Mouse (Mus musculus) neural tube, embryonic 12.5 days (tissue): ENCODE measurements around the gene Tbc1d22a. TPM values are rescaled to one million over a fixed set of nuclear protein-coding genes. Genes with fewer than 3 reads are reported as not detected.
A peak's percentile ranks its signal among the peaks of the same experiment; 100 is the strongest.

Experiments used
- ATAC-seq: fragments of 200-750 bp; cut with Nextera tagmentation; 2 replicates; pipeline ENCODE4 v1.8.0; 2017; ENCODE audit warnings: low read depth, mild to moderate bottlenecking, moderate TSS enrichment, moderate library complexity; ENCODE audit not compliant: low FRiP score
- H3K27ac ChIP-seq: fragments of 300-500 bp; sonication (generic); 2 replicates; pipeline ENCODE4 v1.5.1; 2016
- H3K27me3 ChIP-seq: fragments of 300-500 bp; sonication (generic); replicated peaks from 2 replicates; pipeline ENCODE4 v1.6.1; 2016; ENCODE audit warnings: mild to moderate bottlenecking
- H3K36me3 ChIP-seq: fragments of 300-500 bp; sonication (generic); 2 replicates; pipeline ENCODE4 v1.6.1; 2016; ENCODE audit warnings: mild to moderate bottlenecking
- H3K4me1 ChIP-seq: fragments of 300-500 bp; sonication (generic); 2 replicates; pipeline ENCODE4 v1.6.1; 2016
- H3K4me2 ChIP-seq: fragments of 300-500 bp; sonication (generic); replicated peaks from 2 replicates; pipeline ENCODE4 v1.6.1; 2016; ENCODE audit warnings: mild to moderate bottlenecking
- H3K4me3 ChIP-seq: fragments of 300-500 bp; sonication (generic); 2 replicates; pipeline ENCODE4 v1.5.1; 2016
- H3K9ac ChIP-seq: fragments of 300-500 bp; sonication (generic); 2 replicates; pipeline ENCODE4 v1.6.1; 2016; ENCODE audit warnings: mild to moderate bottlenecking
- H3K9me3 ChIP-seq: fragments of 300-500 bp; sonication (generic); 2 replicates; pipeline ENCODE4 v1.6.1; 2016; ENCODE audit warnings: mild to moderate bottlenecking
- WGBS: fragments of 180-500 bp; shearing (Covaris S2); methylation state at CpG from one replicate; pipeline ENCODE4 v1.1.7; 2016; 5-methylcytosine and 5-hydroxymethylcytosine counted together
- polyA plus RNA-seq: library from polyadenylated mRNA; unstranded; fragments of >200 nt; fragmentation: Nextera tagmentation; extraction: Ambion mirVana; gene quantifications from 2 replicates; pipeline ENCODE4 v1.2.1, GENCODE M21; 2016

Tbc1d22a gene
- polyA plus RNA-seq, 1 experiment from 2014 or later: 13.6 TPM

DNA sequence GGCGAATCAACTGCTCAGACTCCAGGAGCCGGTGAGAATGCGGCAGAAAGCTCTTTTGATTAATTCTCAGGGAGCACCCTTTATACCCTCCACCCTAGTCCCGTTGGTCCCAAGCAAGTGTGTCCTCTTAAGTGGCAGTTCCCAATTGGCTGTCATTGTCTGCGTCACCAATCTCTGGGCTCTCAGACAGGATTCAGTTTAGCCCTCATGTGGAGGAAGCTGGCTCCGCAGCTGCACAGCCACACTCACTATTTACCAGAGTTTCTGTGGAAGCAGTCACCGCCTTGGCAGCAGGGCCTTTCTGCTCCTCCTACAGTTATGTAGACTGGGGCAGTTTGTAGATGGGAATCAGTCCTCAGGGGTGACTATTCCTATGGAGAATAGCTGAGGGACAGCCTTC lies 256.9 kb downstream of the Tbc1d22a start:
- 71% methylated on average over 7 of the region's 7 CpGs for WGBS
- H3K36me3 ChIP-seq: no peaks in the 10 kb centered on the region
- H3K27ac ChIP-seq: no peak overlapping the region

DNA sequence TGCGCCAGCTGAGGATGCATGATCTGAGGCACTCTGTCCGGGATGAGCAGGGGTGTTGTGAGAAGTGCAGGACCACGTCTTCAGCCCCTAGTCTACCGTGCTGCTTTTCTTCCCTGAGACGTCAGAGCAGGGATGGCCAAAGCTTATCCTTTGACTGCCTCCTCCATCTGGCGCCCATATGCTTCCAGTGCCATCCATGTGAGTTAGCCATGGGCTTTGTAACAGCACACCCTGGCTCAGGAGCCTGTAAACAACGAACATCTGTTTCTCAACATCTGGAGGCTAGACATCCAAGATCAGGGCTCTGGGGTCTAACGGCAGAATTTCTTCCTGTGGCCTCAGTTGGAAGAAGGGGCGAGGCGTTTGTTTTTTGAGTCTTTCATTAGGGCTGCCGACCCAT lies 259.2 kb downstream of the Tbc1d22a start:
- Histone ChIP-seq H3K36me3 (no peaks in the 10 kb centered on the region), H3K27ac (no peak overlapping the region), H3K4me1 (peaks cover 26% of the 10 kb centered on the region), H3K4me2 (no peak overlapping the region), H3K9me3 (peaks cover 14% of the 10 kb centered on the region; the same call in 1 of the 2 replicates), H3K4me3 (no peak overlapping the region), H3K9ac (no peak overlapping the region), H3K27me3 (0 out of 2 replicates have a peak, but pooled peaks cover 3% of the 10 kb centered on the region)
- ATAC-seq: no peak
- WGBS: 72% methylated on average over 11 of the region's 11 CpGs

More for the DNA sequence above, 256.9 kb downstream of the Tbc1d22a start:
- no peak overlapping the region for H3K4me3 ChIP-seq
- 0 out of 2 replicates have a peak, but pooled peaks cover 3% of the 10 kb centered on the region for H3K27me3 ChIP-seq
- H3K4me2 ChIP-seq: no peak overlapping the region
- ATAC-seq: no peak
- H3K9me3 ChIP-seq: peaks cover 14% of the 10 kb centered on the region; the same call in 1 of the 2 replicates
- 0 out of 2 replicates have a peak, but pooled peaks cover 3% of the 10 kb centered on the region for H3K4me1 ChIP-seq
- H3K9ac ChIP-seq: no peak overlapping the region

DNA sequence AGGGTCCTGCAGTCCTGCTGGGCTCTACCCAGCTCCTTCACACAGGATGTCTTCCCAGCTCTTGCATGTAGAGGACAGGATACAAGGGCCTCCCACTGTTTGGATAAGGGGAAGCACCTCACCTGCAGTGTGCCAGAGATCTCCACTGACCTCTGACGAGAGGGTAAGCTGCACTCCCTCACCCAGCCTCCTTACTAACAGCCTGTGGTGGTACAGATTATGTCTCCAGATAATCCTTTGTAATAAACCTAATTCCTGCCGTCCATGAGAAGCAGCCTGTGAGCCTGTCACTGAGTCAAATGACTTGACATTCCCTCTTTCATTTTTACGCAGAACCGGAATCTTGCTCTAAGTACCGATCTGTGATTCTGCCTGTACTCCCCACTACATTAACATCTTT lies 260.7 kb downstream of the Tbc1d22a start:
- H3K4me3 ChIP-seq: no peak overlapping the region
- peaks cover under 1% of the 10 kb centered on the region; the same call in 1 of the 2 replicates for H3K9me3 ChIP-seq
- 77% methylated on average over 5 of the region's 5 CpGs for WGBS
- no peaks in the 10 kb centered on the region for H3K36me3 ChIP-seq
- H3K9ac ChIP-seq: no peak overlapping the region
- no peak overlapping the region for H3K4me2 ChIP-seq
- H3K27ac ChIP-seq: no peak overlapping the region
- H3K27me3 ChIP-seq: 0 out of 2 replicates have a peak, but pooled peaks cover 3% of the 10 kb centered on the region
- no peak for ATAC-seq
- peaks cover 36% of the 10 kb centered on the region for H3K4me1 ChIP-seq

DNA sequence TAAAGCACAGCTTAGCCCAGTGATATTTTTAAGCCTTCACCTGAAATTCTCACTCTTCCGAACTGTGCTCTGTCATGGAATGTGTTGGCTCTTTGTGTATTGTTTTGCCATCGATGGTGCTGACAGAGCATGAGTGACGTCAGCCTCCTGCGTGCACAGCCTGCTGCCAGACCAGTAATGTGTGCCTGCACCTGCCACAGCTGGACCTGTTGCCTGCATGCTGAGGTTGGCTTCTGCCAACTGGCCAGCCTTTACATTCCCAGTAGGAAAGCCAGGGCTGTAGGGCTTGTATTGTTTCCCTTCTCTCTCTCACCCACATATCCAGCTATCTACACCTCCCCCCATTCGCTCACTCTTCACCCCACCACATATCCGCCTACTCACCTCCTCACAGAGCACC lies 262.2 kb downstream of the Tbc1d22a start:
- H3K36me3 ChIP-seq: no peaks in the 10 kb centered on the region
- no peak overlapping the region for H3K4me2 ChIP-seq
- H3K9me3 ChIP-seq: no peaks in the 10 kb centered on the region
- 67% methylated on average over 6 of the region's 6 CpGs for WGBS
- H3K9ac ChIP-seq: no peak overlapping the region
- H3K27me3 ChIP-seq: 0 out of 2 replicates have a peak, but pooled peaks cover 3% of the 10 kb centered on the region
- H3K27ac ChIP-seq: no peak overlapping the region
- H3K4me3 ChIP-seq: no peak overlapping the region
- ATAC-seq: no peak
- peaks cover 36% of the 10 kb centered on the region for H3K4me1 ChIP-seq

DNA sequence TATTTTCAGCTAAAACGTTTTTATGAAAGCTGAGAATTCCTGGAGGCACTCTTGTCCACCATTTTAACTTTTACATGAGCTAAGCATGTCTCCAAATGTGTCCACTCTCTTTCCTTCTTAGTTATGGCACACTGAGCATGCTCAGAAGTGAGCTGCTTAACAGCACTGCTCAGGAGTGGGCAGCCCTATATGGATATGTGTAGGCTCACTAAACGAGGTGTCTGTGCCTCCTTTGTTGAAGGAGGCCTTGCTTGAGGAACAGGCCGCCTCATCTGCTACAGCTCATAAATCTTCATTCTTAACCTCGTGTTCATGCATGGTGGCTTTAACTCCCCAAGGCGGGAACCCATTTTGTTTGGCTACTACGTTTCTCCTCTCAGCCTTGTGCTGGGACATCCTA lies 262.8 kb downstream of the Tbc1d22a start:
- Histone ChIP-seq H3K27ac (no peak overlapping the region), H3K4me2 (no peak overlapping the region), H3K4me1 (peaks cover 36% of the 10 kb centered on the region), H3K36me3 (no peaks in the 10 kb centered on the region), H3K27me3 (0 out of 2 replicates have a peak, but pooled peaks cover 3% of the 10 kb centered on the region), H3K4me3 (no peak overlapping the region), H3K9ac (no peak overlapping the region), H3K9me3 (no peaks in the 10 kb centered on the region)
- WGBS: 15% methylated on average over 6 of the region's 6 CpGs
- no peak for ATAC-seq

DNA sequence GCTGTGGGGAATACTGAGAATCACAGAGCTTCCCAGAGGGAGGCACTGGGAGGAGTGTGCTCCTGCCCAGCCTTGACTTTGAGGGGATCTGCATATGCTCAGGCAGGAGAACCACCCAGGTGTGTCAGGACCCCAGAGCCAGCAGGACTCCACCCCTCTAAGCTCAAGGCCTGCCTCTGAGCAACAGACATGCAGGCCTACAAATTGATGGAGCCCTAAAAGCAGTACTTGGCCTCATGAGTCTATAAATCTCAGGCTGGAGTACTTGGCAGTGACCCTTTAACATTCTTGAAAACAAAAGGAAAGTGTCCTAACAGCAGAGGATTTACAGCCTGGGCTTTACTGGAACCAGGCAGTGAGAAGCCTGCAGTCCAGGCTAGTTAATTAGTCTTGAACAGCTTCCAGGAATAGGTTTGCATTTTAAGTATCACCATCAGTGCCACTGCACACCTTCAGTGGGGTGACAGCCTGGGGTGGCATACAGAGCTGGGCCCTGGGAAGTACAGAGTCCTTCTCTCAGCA lies 263.3 kb downstream of the Tbc1d22a start:
- ATAC-seq: peak; percentile 61
- Histone ChIP-seq H3K4me2 (no peak overlapping the region), H3K27ac (no peak overlapping the region), H3K4me3 (no peak overlapping the region), H3K27me3 (0 out of 2 replicates have a peak, but pooled peaks cover 3% of the 10 kb centered on the region), H3K4me1 (peaks cover 32% of the 10 kb centered on the region), H3K36me3 (no peaks in the 10 kb centered on the region), H3K9ac (no peak overlapping the region), H3K9me3 (no peaks in the 10 kb centered on the region)

DNA sequence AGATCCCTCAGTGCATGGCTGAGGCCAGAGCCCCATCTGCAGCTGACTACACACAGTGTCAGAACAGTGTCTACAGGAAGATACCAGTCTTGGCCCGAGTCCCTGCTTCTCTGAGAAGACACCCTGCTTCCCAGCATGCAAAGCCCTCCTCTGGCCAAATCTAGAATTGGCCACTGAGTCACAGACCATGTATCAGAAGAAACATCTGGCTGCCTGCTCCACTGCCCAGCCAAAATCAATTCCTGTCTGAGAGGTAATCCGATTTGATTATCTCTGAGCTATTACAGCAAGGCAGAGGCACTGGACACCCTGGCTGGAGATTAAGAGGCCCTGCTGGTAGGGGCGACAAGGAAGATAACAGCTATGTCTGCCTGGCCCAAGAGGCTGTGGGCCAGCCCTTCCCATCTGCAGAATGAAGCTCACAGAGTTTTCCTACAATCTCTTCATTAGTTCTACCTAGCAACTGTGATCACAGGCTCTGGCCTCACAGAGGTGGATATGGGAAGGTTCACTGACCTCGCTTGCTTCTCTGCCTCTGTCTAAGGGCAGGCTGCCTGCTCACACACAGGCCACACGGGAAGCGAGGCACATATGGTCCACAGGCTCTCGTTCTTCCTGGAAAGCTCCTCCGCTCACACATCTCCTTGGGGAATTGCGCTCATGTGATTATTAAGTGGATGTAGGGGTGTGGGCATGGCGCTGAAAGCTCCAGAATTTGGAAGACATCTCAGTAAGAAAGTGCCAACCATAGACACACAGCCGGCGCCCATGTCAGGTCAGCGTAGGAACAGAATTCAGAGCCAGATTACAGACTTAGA lies 264.6 kb downstream of the Tbc1d22a start:
- H3K27ac ChIP-seq: 0 out of 2 replicates have a peak overlapping the region, but pooled peaks have one; percentile 12
- peaks cover 32% of the 10 kb centered on the region for H3K4me1 ChIP-seq
- H3K27me3 ChIP-seq: 0 out of 2 replicates have a peak, but pooled peaks cover 2% of the 10 kb centered on the region
- WGBS: 67% methylated on average over 13 of the region's 13 CpGs
- no peak overlapping the region for H3K4me3 ChIP-seq
- H3K9me3 ChIP-seq: no peaks in the 10 kb centered on the region
- no peak overlapping the region for H3K4me2 ChIP-seq
- no peak overlapping the region for H3K9ac ChIP-seq
- H3K36me3 ChIP-seq: no peaks in the 10 kb centered on the region
- ATAC-seq: no peak

DNA sequence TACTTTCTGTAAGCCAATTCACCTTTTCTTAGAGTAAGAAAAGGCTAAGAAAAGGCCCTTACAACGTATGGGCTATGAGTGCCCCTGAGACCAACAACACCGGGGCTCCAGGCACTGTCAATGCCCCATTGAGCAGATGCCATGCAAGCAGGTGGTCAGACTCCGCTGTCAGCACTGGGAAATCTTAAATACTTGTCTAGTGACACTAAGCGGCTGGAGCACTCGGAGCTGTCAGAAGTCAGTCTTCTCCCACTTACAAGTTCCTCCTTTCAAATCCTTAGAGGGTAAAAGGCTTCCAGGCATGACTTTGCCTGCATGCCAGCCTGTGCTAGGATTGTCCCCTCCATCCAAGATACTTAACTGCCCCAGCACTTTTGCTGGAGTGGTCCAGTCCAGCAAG lies 268.1 kb downstream of the Tbc1d22a start:
- H3K4me2 ChIP-seq: no peak overlapping the region
- no peak for ATAC-seq
- H3K27me3 ChIP-seq: no peaks in the 10 kb centered on the region
- H3K27ac ChIP-seq: no peak overlapping the region
- H3K4me1 ChIP-seq: peaks cover 23% of the 10 kb centered on the region
- no peaks in the 10 kb centered on the region for H3K36me3 ChIP-seq
- H3K9ac ChIP-seq: no peak overlapping the region
- 85% methylated on average over 5 of the region's 5 CpGs for WGBS
- H3K9me3 ChIP-seq: no peaks in the 10 kb centered on the region
- H3K4me3 ChIP-seq: no peak overlapping the region

DNA sequence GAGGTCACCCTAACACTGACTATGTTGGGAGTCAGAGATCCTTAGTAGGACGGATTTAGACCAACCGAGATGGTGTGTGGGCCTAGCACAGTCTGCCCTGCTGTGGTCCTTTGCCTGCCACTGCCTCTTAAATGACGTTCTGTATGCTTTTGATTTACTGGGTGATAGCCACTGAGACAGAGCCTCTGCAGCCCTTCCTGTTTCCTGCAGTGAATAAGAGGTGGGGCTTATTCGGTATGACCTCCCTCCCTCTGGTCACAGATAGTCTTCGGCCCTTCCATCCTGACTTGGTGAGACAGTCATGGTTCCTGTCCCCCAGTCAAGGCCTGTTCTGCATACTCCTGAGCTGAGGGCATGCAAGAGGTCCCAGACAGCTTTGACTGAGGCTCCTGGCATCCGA lies 271.6 kb downstream of the Tbc1d22a start:
- Histone ChIP-seq H3K9ac (no peak overlapping the region), H3K9me3 (no peaks in the 10 kb centered on the region), H3K27ac (no peak overlapping the region), H3K4me2 (no peak overlapping the region), H3K36me3 (no peaks in the 10 kb centered on the region), H3K27me3 (peaks cover 4% of the 10 kb centered on the region; the same call in 1 of the 2 replicates), H3K4me3 (no peak overlapping the region), H3K4me1 (peaks cover 11% of the 10 kb centered on the region)
- 75% methylated on average over 6 of the region's 6 CpGs for WGBS
- ATAC-seq: no peak

DNA sequence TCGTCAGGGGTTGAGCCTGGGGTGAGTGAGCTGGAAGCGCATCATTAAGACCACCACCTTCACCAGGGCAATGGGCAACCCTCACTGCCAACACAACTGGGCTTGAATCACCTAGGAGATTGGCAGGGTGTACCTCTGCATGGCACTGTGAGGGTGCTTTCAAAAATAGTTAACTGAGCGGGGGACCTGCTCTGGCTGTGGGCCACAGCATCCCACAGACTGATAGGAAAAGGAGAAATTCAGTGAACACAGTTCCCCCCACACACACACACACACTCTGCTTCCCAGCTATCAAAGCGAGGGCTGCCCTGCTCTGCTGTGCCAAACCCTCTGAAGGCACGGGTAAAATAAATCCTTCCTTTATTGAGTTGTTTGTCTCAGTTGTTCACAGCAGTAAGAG lies 273.1 kb downstream of the Tbc1d22a start:
- Histone ChIP-seq H3K27ac (no peak overlapping the region), H3K4me1 (peaks cover 11% of the 10 kb centered on the region), H3K27me3 (peaks cover 4% of the 10 kb centered on the region; the same call in 1 of the 2 replicates), H3K36me3 (no peaks in the 10 kb centered on the region), H3K9me3 (no peaks in the 10 kb centered on the region), H3K4me2 (no peak overlapping the region), H3K9ac (no peak overlapping the region), H3K4me3 (no peak overlapping the region)
- no peak; the same call in 1 of the 2 replicates for ATAC-seq
- WGBS: 46% methylated on average over 5 of the region's 5 CpGs

DNA sequence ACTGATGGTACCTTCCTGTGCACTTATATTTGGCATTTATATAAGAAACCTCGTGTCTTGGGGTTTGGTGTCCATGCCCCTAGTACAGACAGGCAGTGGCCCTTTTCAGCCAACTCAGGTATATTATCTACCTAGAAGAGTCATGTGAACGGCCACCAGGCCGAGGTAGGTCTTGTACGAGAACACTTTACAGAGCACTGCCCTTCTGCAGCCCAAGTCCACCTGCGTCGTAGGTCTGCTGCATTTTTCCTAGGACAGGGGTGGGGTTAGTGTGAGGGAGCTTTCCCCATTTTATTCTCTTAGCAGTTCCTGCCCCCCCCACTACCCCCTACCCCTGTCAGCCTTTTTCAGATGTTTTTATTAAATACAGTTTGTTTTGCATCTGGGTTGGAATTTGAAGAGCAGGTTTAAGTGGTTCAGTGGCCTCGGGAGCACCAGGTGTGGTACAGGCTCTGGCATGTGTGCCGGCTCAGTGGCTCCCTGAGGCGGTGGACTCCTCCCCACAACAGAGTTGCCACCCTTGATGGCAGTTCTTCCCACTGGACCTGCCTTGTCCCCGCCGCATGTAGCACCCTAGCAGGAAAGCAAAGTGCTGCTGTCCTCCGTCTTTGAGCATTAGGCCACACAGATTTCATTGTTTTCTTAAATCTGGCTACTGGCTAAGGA lies 277.3 kb downstream of the Tbc1d22a start:
- Histone ChIP-seq H3K36me3 (no peaks in the 10 kb centered on the region), H3K27ac (no peak overlapping the region), H3K4me2 (no peak overlapping the region), H3K4me3 (no peak overlapping the region), H3K4me1 (peaks cover 11% of the 10 kb centered on the region), H3K9me3 (no peaks in the 10 kb centered on the region), H3K27me3 (peaks cover 4% of the 10 kb centered on the region; the same call in 1 of the 2 replicates), H3K9ac (no peak overlapping the region)
- no peak for ATAC-seq
- 87% methylated on average over 12 of the region's 12 CpGs for WGBS

DNA sequence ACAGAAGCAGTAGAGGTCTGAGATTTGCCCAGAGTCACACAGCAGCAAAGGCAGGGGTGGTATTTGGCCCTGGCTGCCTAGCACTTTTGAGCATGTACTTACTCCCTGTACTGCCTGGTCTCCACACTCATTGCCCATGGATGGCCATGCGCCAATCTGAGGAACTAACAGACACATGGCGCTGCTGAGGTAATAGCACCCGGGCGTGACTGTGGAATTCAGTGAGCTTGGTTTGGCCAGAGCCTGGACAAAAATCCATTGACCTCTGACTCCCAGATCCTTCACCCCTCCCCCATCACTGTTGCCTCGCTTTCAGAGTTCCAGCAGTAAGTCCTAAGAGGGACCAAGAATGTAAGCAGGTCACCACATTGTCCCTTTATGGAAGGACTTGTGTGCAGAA lies 278.4 kb downstream of the Tbc1d22a start:
- Histone ChIP-seq H3K36me3 (no peaks in the 10 kb centered on the region), H3K4me2 (no peak overlapping the region), H3K4me1 (peaks cover 6% of the 10 kb centered on the region), H3K27me3 (peaks cover 4% of the 10 kb centered on the region; the same call in 1 of the 2 replicates), H3K27ac (no peak overlapping the region), H3K9ac (no peak overlapping the region), H3K4me3 (no peak overlapping the region), H3K9me3 (no peaks in the 10 kb centered on the region)
- WGBS: 77% methylated on average over 5 of the region's 5 CpGs
- ATAC-seq: no peak
